Mouse (Mus musculus) erythroblast, embryonic 14.5 days (primary cell): ENCODE measurements around the gene Rara.

Experiments used
- GATA1 ChIP-seq: IDR thresholded peaks from 2 replicates; pipeline ENCODE4 v1.6.1; 2012; ENCODE audit warnings: low read length, inconsistent platforms, mixed read lengths
- TAL1 ChIP-seq: IDR thresholded peaks from 3 replicates; pipeline ENCODE4 v1.6.1; 2012; ENCODE audit warnings: low read length, inconsistent platforms, mixed read lengths

GRCm38 (mm10) chr11:98905033-98905432 is 22.6 kb upstream of the Rara start:
- TF ChIP-seq TAL1, result no peak
- TF ChIP-seq GATA1, result no peak
